Mouse (Mus musculus): ENCODE measurements around the gene Edn3. TPM values are rescaled to one million over a fixed set of nuclear protein-coding genes. Genes with fewer than 3 reads are reported as not detected.
A peak's percentile ranks its signal among the peaks of the same experiment; 100 is the strongest.

Edn3 gene
- total and polyA plus RNA-seq, 3 experiments = not detected

DNA sequence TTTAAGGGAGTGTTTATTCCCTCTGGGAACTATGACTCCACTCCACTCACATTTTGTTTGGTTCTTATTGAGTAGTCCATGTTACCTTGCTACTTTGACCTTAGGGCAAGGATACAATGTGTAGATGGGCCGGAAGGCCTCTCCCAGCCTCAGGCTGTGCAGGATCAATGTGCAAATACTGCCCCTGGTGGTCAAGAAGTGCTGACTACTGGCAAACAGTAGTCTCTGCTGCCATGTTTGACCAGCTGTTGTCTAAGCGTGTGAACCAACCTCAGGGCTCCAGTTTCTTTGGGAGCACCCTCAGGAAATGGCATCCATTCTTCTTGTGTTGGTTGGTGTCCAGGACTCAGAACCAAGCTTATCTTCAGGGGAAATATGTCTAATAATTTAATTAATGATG, 36.6 kb downstream of the Edn3 start:
- no peaks in the 10 kb centered on the region for H3K4me1 ChIP-seq (ENCODE audit: control insufficient read depth in 1 of 2, insufficient read depth in 2 of 2, low read length in 2 of 2)
- no peak overlapping the region for H3K4me3 ChIP-seq (ENCODE audit: control insufficient read depth in 1 of 2, insufficient read depth in 1 of 2, low read depth in 2 of 2, low read length in 2 of 2)
- no peaks in the 10 kb centered on the region for H3K9me3 ChIP-seq (replicated peaks; ENCODE audit: insufficient read depth, low read length)
- H3K27me3 ChIP-seq (ENCODE audit: control insufficient read depth in 1 of 2, insufficient read depth in 2 of 2, low read length in 2 of 2) = no peaks in the 10 kb centered on the region
- no peak overlapping the region for H3K9ac ChIP-seq (ENCODE audit: control insufficient read depth, low read depth, low read length, poor library complexity, severe bottlenecking)
- TF ChIP-seq JUND (IDR thresholded peaks at IDR 0.05; ENCODE audit: low read depth, low read length) = no peak
- TF ChIP-seq RAD21 (IDR thresholded peaks at IDR 0.05; ENCODE audit: low read depth, low read length) = peak; percentile 17
- TF ChIP-seq CTCF (IDR thresholded peaks at IDR 0.05 in 2 of 3, conservative IDR thresholded peaks at IDR 0.05 in 1 of 3; ENCODE audit: control insufficient read depth in 1 of 3, insufficient read depth in 1 of 3, low read depth in 2 of 3, low read length in 3 of 3, poor library complexity in 1 of 3, severe bottlenecking in 1 of 3) = peak in 1 of 3 experiments; percentile 17; a peak in 1 of 6 replicates
- H3K79me2 ChIP-seq (ENCODE audit: control insufficient read depth, insufficient read depth, low read length, poor library complexity) = no peaks in the 10 kb centered on the region
- H3K27ac ChIP-seq (ENCODE audit: control insufficient read depth, low read depth, low read length) = no peak overlapping the region
- no peaks in the 10 kb centered on the region for H3K36me3 ChIP-seq (ENCODE audit: control insufficient read depth in 1 of 2, insufficient read depth in 2 of 2, low read length in 2 of 2)
- peak; percentile 3 for DNase-seq (ENCODE audit: low read depth, low spot score)

DNA sequence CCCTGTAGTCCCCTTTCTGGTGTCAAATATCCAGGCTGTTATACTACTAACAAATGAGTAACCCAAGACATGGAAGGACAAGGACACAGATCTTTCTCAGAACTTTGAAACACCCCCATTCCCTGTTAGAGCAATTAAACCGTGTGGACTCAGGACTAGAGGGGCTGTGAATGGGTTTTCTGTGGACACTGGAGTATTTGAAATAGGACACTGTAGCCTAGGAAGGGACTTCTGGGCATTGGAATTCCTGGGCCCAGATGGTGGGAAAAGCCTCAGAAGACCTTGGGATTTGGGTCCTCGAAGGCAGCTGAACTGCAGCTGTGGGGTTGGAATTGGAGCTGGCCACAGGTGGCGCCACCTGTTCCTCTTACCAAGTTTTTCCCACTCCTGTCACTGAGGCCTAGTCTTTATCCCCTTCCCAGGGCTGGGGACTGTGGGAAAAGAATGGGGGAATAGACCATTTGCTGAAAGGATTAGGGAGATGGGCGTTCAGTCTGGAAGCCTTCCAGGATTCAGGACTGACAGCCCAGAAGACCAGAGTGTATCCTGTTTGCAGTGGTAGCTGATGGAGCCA, 37.2 kb downstream of the Edn3 start:
- no peak overlapping the region for H3K4me3 ChIP-seq (ENCODE audit: control insufficient read depth in 1 of 2, insufficient read depth in 1 of 2, low read depth in 2 of 2, low read length in 2 of 2)
- no peaks in the 10 kb centered on the region for H3K27me3 ChIP-seq (ENCODE audit: control insufficient read depth in 1 of 2, insufficient read depth in 2 of 2, low read length in 2 of 2)
- TF ChIP-seq ETS1 (IDR thresholded peaks at IDR 0.05; ENCODE audit: low read depth, low read length) = no peak
- TF ChIP-seq ZMIZ1 (IDR thresholded peaks at IDR 0.05; ENCODE audit: low read depth, low read length) = no peak
- no peak for TF ChIP-seq MAFK (IDR thresholded peaks at IDR 0.05; ENCODE audit: borderline replicate concordance, low read depth, low read length)
- no peak for TF ChIP-seq TCF12 (IDR thresholded peaks at IDR 0.05; ENCODE audit: low read depth, low read length)
- no peak for TF ChIP-seq KAT2A (conservative IDR thresholded peaks at IDR 0.05; ENCODE audit: low read depth, low read length)
- no peak for TF ChIP-seq TBP (IDR thresholded peaks at IDR 0.05; ENCODE audit: low read depth, low read length)
- TF ChIP-seq CHD1 (IDR thresholded peaks at IDR 0.05; ENCODE audit: low read depth, low read length) = no peak
- no peak for TF ChIP-seq SMC3 (IDR thresholded peaks at IDR 0.05; ENCODE audit: low read depth, low read length)
- no peak for TF ChIP-seq JUND (IDR thresholded peaks at IDR 0.05; ENCODE audit: low read depth, low read length)
- no peak for TF ChIP-seq USF1 (IDR thresholded peaks at IDR 0.05; ENCODE audit: low read depth, low read length)
- no peak for TF ChIP-seq TAL1 (IDR thresholded peaks at IDR 0.05; ENCODE audit: low read length)
- no peak for TF ChIP-seq ELF1 (IDR thresholded peaks at IDR 0.05; ENCODE audit: low read depth, low read length)
- TF ChIP-seq SIN3A (IDR thresholded peaks at IDR 0.05; ENCODE audit: low read length) = no peak
- TF ChIP-seq NRF1 (IDR thresholded peaks at IDR 0.05; ENCODE audit: insufficient read depth, low read depth, low read length, poor library complexity, severe bottlenecking) = no peak
- no peak for TF ChIP-seq UBTF (IDR thresholded peaks at IDR 0.05; ENCODE audit: borderline replicate concordance, insufficient read depth, low read depth, low read length)
- H3K27ac ChIP-seq (ENCODE audit: control insufficient read depth, low read depth, low read length) = no peak overlapping the region
- H3K36me3 ChIP-seq (ENCODE audit: control insufficient read depth in 1 of 2, insufficient read depth in 2 of 2, low read length in 2 of 2) = no peaks in the 10 kb centered on the region
- no peaks in the 10 kb centered on the region for H3K9me3 ChIP-seq (replicated peaks; ENCODE audit: insufficient read depth, low read length)
- no peaks in the 10 kb centered on the region for H3K79me2 ChIP-seq (ENCODE audit: control insufficient read depth, insufficient read depth, low read length, poor library complexity)
- H3K4me1 ChIP-seq (ENCODE audit: control insufficient read depth in 1 of 2, insufficient read depth in 2 of 2, low read length in 2 of 2) = no peaks in the 10 kb centered on the region
- DNase-seq (ENCODE audit: low read depth, low spot score) = no peak
- no peak overlapping the region for H3K9ac ChIP-seq (ENCODE audit: control insufficient read depth, low read depth, low read length, poor library complexity, severe bottlenecking)

Measured in MEL (cell line).